Mouse (Mus musculus) heart, embryonic 12.5 days (tissue): ENCODE measurements around the gene Iqcg. TPM values are rescaled to one million over a fixed set of nuclear protein-coding genes. Genes with fewer than 3 reads are reported as not detected.

Source experiments
- ATAC-seq: fragments of 200-750 bp; cut with Nextera tagmentation; 2 replicates; pipeline ENCODE4 v1.8.0; 2017; ENCODE audit warnings: moderate TSS enrichment, moderate library complexity; ENCODE audit not compliant: insufficient number of reproducible peaks, low FRiP score
- H3K27ac ChIP-seq: fragments of 300-500 bp; sonication (generic); 2 replicates; pipeline ENCODE4 v1.5.1; 2016; ENCODE audit warnings: mild to moderate bottlenecking, moderate library complexity; ENCODE audit not compliant: poor library complexity, severe bottlenecking
- H3K27me3 ChIP-seq: fragments of 300-500 bp; sonication (generic); replicated peaks from 2 replicates; pipeline ENCODE4 v1.6.1; 2016; ENCODE audit warnings: mild to moderate bottlenecking, moderate library complexity
- H3K36me3 ChIP-seq: fragments of 300-500 bp; sonication (generic); 2 replicates; pipeline ENCODE4 v1.6.1; 2016; ENCODE audit warnings: mild to moderate bottlenecking, moderate library complexity
- H3K4me1 ChIP-seq: fragments of 300-500 bp; sonication (generic); replicated peaks from 2 replicates; pipeline ENCODE4 v1.6.1; 2016; ENCODE audit warnings: mild to moderate bottlenecking
- H3K4me2 ChIP-seq: fragments of 300-500 bp; sonication (generic); 2 replicates; pipeline ENCODE4 v1.6.1; 2016; ENCODE audit warnings: mild to moderate bottlenecking, moderate library complexity
- H3K4me3 ChIP-seq: fragments of 300-500 bp; sonication (generic); 2 replicates; pipeline ENCODE4 v1.5.1; 2016; ENCODE audit warnings: mild to moderate bottlenecking
- H3K9ac ChIP-seq: fragments of 300-500 bp; sonication (generic); 2 replicates; pipeline ENCODE4 v1.6.1; 2016; ENCODE audit warnings: mild to moderate bottlenecking, moderate library complexity
- H3K9me3 ChIP-seq: fragments of 300-500 bp; sonication (generic); replicated peaks from 2 replicates; pipeline ENCODE4 v1.6.1; 2016; ENCODE audit warnings: mild to moderate bottlenecking, moderate library complexity
- WGBS: fragments of 180-500 bp; shearing (Covaris S2); methylation state at CpG from one replicate; pipeline ENCODE4 v1.1.7; 2016; 5-methylcytosine and 5-hydroxymethylcytosine counted together
- microRNA counts: library from miRNA; unstranded; fragments of <30 nt; microRNA quantifications from one replicate; lab custom pipeline; 2017
- microRNA-seq: library from miRNA; unstranded; fragments of <30 nt; microRNA quantifications from one replicate; pipeline ENCODE4, GENCODE M21; 2017
- polyA plus RNA-seq: library from polyadenylated mRNA; unstranded; fragments of >200 nt; fragmentation: Nextera tagmentation; extraction: Ambion mirVana; gene quantifications from 2 replicates; pipeline ENCODE4 v1.2.1, GENCODE M21; 2016

Iqcg gene
- polyA plus RNA-seq, 1 experiment from 2014 or later = 1.7 TPM

- Histone ChIP-seq H3K36me3 (peaks cover 59% of the 10 kb centered on the region), H3K27ac (no peak overlapping the region), H3K9me3 (no peaks in the 10 kb centered on the region), H3K4me3 (no peak overlapping the region), H3K27me3 (no peaks in the 10 kb centered on the region), H3K4me1 (no peaks in the 10 kb centered on the region), H3K4me2 (no peak overlapping the region), H3K9ac (no peak overlapping the region)
- WGBS = 89% methylated on average over 2 of the region's 2 CpGs
- no peak for ATAC-seq
Observed at GRCm38 (mm10) chr16:32984631-32985030, 71.4 kb downstream of the Iqcg start.

- ATAC-seq = peak; percentile 85
- Histone ChIP-seq H3K4me1 (no peaks in the 10 kb centered on the region), H3K4me3 (no peak overlapping the region), H3K4me2 (no peak overlapping the region), H3K27ac (no peak overlapping the region), H3K27me3 (no peaks in the 10 kb centered on the region), H3K9me3 (no peaks in the 10 kb centered on the region), H3K9ac (no peak overlapping the region), H3K36me3 (peaks cover 57% of the 10 kb centered on the region)
- 64% methylated on average over 4 of the region's 4 CpGs for WGBS
Observed at GRCm38 (mm10) chr16:32981405-32981804, 74.6 kb downstream of the Iqcg start.

- ATAC-seq = no peak
- no peak overlapping the region for H3K9ac ChIP-seq
- 88% methylated on average over 1 of the region's 1 CpGs for WGBS
- H3K36me3 ChIP-seq = peaks cover 55% of the 10 kb centered on the region
- H3K4me2 ChIP-seq = no peak overlapping the region
- H3K27me3 ChIP-seq = no peaks in the 10 kb centered on the region
- H3K9me3 ChIP-seq = no peaks in the 10 kb centered on the region
- H3K4me3 ChIP-seq = no peak overlapping the region
- no peaks in the 10 kb centered on the region for H3K4me1 ChIP-seq
- H3K27ac ChIP-seq = no peak overlapping the region
Observed at GRCm38 (mm10) chr16:32980227-32980626, 75.8 kb downstream of the Iqcg start.

GRCm38 (mm10) chr16:32973047-32973446 lies 83.0 kb downstream of the Iqcg start:
- no peak overlapping the region for H3K4me2 ChIP-seq
- no peaks in the 10 kb centered on the region for H3K9me3 ChIP-seq
- no peaks in the 10 kb centered on the region for H3K4me1 ChIP-seq
- H3K27me3 ChIP-seq = no peaks in the 10 kb centered on the region
- H3K27ac ChIP-seq = no peak overlapping the region
- ATAC-seq = no peak
- H3K9ac ChIP-seq = no peak overlapping the region
- 62% methylated on average over 2 of the region's 2 CpGs for WGBS
- H3K4me3 ChIP-seq = no peak overlapping the region
- H3K36me3 ChIP-seq = peaks cover 46% of the 10 kb centered on the region

GRCm38 (mm10) chr16:32972535-32972934 lies 83.5 kb downstream of the Iqcg start:
- no peak overlapping the region for H3K9ac ChIP-seq
- H3K36me3 ChIP-seq = peaks cover 43% of the 10 kb centered on the region
- no peaks in the 10 kb centered on the region for H3K27me3 ChIP-seq
- H3K27ac ChIP-seq = no peak overlapping the region
- no peak overlapping the region for H3K4me3 ChIP-seq
- H3K4me1 ChIP-seq = no peaks in the 10 kb centered on the region
- H3K4me2 ChIP-seq = no peak overlapping the region
- H3K9me3 ChIP-seq = no peaks in the 10 kb centered on the region
- WGBS = 73% methylated on average over 5 of the region's 5 CpGs
- ATAC-seq = no peak

MicroRNAs within 50 kb of the gene (microRNA counts, 519-probe panel; counts per million panel counts)
- not detected for microRNA mmu-miR-1947 (lab: Ali Mortazavi, UCI)

Small RNA genes lying within 50 kb of the gene (microRNA-seq; reads per million reads assigned to microRNA genes)
- gene Gm22231 (not detected), gene Mir1947 (3.3 reads per million, percentile 10 among the genes with 10 or more reads in this experiment)

Other genes starting within 250 kb of the Iqcg start
- not detected in 2 replicates for gene Smbd1, start 245.7 kb downstream of the Iqcg start, polyA plus RNA-seq
- gene Fyttd1, start 178.7 kb downstream of the Iqcg start, polyA plus RNA-seq = 165 and 170 TPM in 2 replicates
- gene Rubcn, start 178.5 kb downstream of the Iqcg start, polyA plus RNA-seq = 30.9 and 34.0 TPM in 2 replicates
- gene Lrch3, start 142.1 kb downstream of the Iqcg start, polyA plus RNA-seq = 24.0 and 27.5 TPM in 2 replicates
- gene Rpl35a, start 235 bp upstream of the Iqcg start, polyA plus RNA-seq = 660 and 669 TPM in 2 replicates
- gene Lmln, start 6.3 kb upstream of the Iqcg start, polyA plus RNA-seq = 2.0 and 3.2 TPM in 2 replicates
- gene Osbpl11, start 128.9 kb upstream of the Iqcg start, polyA plus RNA-seq = 20.6 and 21.7 TPM in 2 replicates
- gene Snx4, start 195.2 kb upstream of the Iqcg start, polyA plus RNA-seq = 79.9 and 81.4 TPM in 2 replicates